Mouse (Mus musculus) testis, adult 2 months (tissue): Measurements from ENCODE around the gene Crim1.

Experiments used
- CTCF ChIP-seq: fragments of 200-500 bp; IDR thresholded peaks from 2 replicates; pipeline ENCODE4 v1.5.1; 2012; ENCODE audit warnings: low read depth, mild to moderate bottlenecking, inconsistent platforms, low read length, moderate library complexity; ENCODE audit not compliant: control insufficient read depth, insufficient read depth, insufficient replicate concordance
- POLR2A ChIP-seq: fragments of 200-500 bp; IDR thresholded peaks from 2 replicates; pipeline ENCODE4 v1.6.1; 2012; ENCODE audit warnings: low read depth, mild to moderate bottlenecking, inconsistent platforms, low read length, moderate library complexity; ENCODE audit not compliant: control insufficient read depth

- no peak for TF ChIP-seq CTCF
- no peak for TF ChIP-seq POLR2A
Measured at GRCm38 (mm10) chr17:78403229-78403628, 203.2 kb downstream of the Crim1 start.
